Mouse (Mus musculus): ENCODE results near the gene Sh3gl2. TPM values are rescaled to one million over a fixed set of nuclear protein-coding genes. Genes with fewer than 3 reads are reported as not detected.

Gene Sh3gl2
- polyA plus RNA-seq, 1 experiment: not detected

- Histone ChIP-seq H3K27ac (ENCODE audit: insufficient read depth, low read depth, low read length) (no peak overlapping the region), H3K4me3 (ENCODE audit: insufficient read depth, low read length) (no peak overlapping the region), H3K4me1 (ENCODE audit: control insufficient read depth, insufficient read depth, low read length) (no peaks in the 10 kb centered on the region)
- no peak for TF ChIP-seq CTCF (IDR thresholded peaks at IDR 0.05; ENCODE audit: low read depth, low read length)
- no peak for TF ChIP-seq POLR2A (IDR thresholded peaks at IDR 0.05; ENCODE audit: borderline replicate concordance, low read depth, low read length)
Measured at GRCm38 (mm10) chr4:85289990-85290389, 85.1 kb downstream of the Sh3gl2 start.

- Histone ChIP-seq H3K4me1 (ENCODE audit: control insufficient read depth, insufficient read depth, low read length) (no peaks in the 10 kb centered on the region), H3K27ac (ENCODE audit: insufficient read depth, low read depth, low read length) (no peak overlapping the region), H3K4me3 (ENCODE audit: insufficient read depth, low read length) (no peak overlapping the region)
- no peak for TF ChIP-seq POLR2A (IDR thresholded peaks at IDR 0.05; ENCODE audit: borderline replicate concordance, low read depth, low read length)
- no peak for TF ChIP-seq CTCF (IDR thresholded peaks at IDR 0.05; ENCODE audit: low read depth, low read length)
Measured at GRCm38 (mm10) chr4:85291296-85291695, 86.4 kb downstream of the Sh3gl2 start.

GRCm38 (mm10) chr4:85293368-85293767 lies 88.4 kb downstream of the Sh3gl2 start:
- TF ChIP-seq POLR2A (IDR thresholded peaks at IDR 0.05; ENCODE audit: borderline replicate concordance, low read depth, low read length) (no peak), CTCF (IDR thresholded peaks at IDR 0.05; ENCODE audit: low read depth, low read length) (no peak)
- no peak overlapping the region for H3K27ac ChIP-seq (ENCODE audit: insufficient read depth, low read depth, low read length)
- no peaks in the 10 kb centered on the region for H3K4me1 ChIP-seq (ENCODE audit: control insufficient read depth, insufficient read depth, low read length)
- no peak overlapping the region for H3K4me3 ChIP-seq (ENCODE audit: insufficient read depth, low read length)

GRCm38 (mm10) chr4:85300610-85301405 lies 95.9 kb downstream of the Sh3gl2 start:
- TF ChIP-seq CTCF (IDR thresholded peaks at IDR 0.05; ENCODE audit: low read depth, low read length): no peak
- no peak for TF ChIP-seq POLR2A (IDR thresholded peaks at IDR 0.05; ENCODE audit: borderline replicate concordance, low read depth, low read length)
- H3K4me1 ChIP-seq (ENCODE audit: control insufficient read depth, insufficient read depth, low read length): no peaks in the 10 kb centered on the region
- no peak overlapping the region for H3K4me3 ChIP-seq (ENCODE audit: insufficient read depth, low read length)
- H3K27ac ChIP-seq (ENCODE audit: insufficient read depth, low read depth, low read length): no peak overlapping the region

- no peaks in the 10 kb centered on the region for H3K4me1 ChIP-seq (ENCODE audit: control insufficient read depth, insufficient read depth, low read length)
- no peak overlapping the region for H3K4me3 ChIP-seq (ENCODE audit: insufficient read depth, low read length)
- no peak overlapping the region for H3K27ac ChIP-seq (ENCODE audit: insufficient read depth, low read depth, low read length)
- no peak for TF ChIP-seq CTCF (IDR thresholded peaks at IDR 0.05; ENCODE audit: low read depth, low read length)
- no peak for TF ChIP-seq POLR2A (IDR thresholded peaks at IDR 0.05; ENCODE audit: borderline replicate concordance, low read depth, low read length)
Measured at GRCm38 (mm10) chr4:85305912-85306573, 101.1 kb downstream of the Sh3gl2 start.

- TF ChIP-seq POLR2A (IDR thresholded peaks at IDR 0.05; ENCODE audit: borderline replicate concordance, low read depth, low read length) (no peak), CTCF (IDR thresholded peaks at IDR 0.05; ENCODE audit: low read depth, low read length) (no peak)
- Histone ChIP-seq H3K27ac (ENCODE audit: insufficient read depth, low read depth, low read length) (no peak overlapping the region), H3K4me3 (ENCODE audit: insufficient read depth, low read length) (no peak overlapping the region), H3K4me1 (ENCODE audit: control insufficient read depth, insufficient read depth, low read length) (no peaks in the 10 kb centered on the region)
Measured at GRCm38 (mm10) chr4:85319092-85319491, 114.2 kb downstream of the Sh3gl2 start.

- no peaks in the 10 kb centered on the region for H3K4me1 ChIP-seq (ENCODE audit: control insufficient read depth, insufficient read depth, low read length)
- TF ChIP-seq POLR2A (IDR thresholded peaks at IDR 0.05; ENCODE audit: borderline replicate concordance, low read depth, low read length) (no peak), CTCF (IDR thresholded peaks at IDR 0.05; ENCODE audit: low read depth, low read length) (no peak)
- H3K27ac ChIP-seq (ENCODE audit: insufficient read depth, low read depth, low read length): no peak overlapping the region
- no peak overlapping the region for H3K4me3 ChIP-seq (ENCODE audit: insufficient read depth, low read length)
Measured at GRCm38 (mm10) chr4:85325454-85325853, 120.5 kb downstream of the Sh3gl2 start.

GRCm38 (mm10) chr4:85326052-85326451 lies 121.1 kb downstream of the Sh3gl2 start:
- Histone ChIP-seq H3K4me1 (ENCODE audit: control insufficient read depth, insufficient read depth, low read length) (no peaks in the 10 kb centered on the region), H3K4me3 (ENCODE audit: insufficient read depth, low read length) (no peak overlapping the region), H3K27ac (ENCODE audit: insufficient read depth, low read depth, low read length) (no peak overlapping the region)
- no peak for TF ChIP-seq CTCF (IDR thresholded peaks at IDR 0.05; ENCODE audit: low read depth, low read length)
- TF ChIP-seq POLR2A (IDR thresholded peaks at IDR 0.05; ENCODE audit: borderline replicate concordance, low read depth, low read length): no peak

- TF ChIP-seq POLR2A (IDR thresholded peaks at IDR 0.05; ENCODE audit: borderline replicate concordance, low read depth, low read length): no peak
- TF ChIP-seq CTCF (IDR thresholded peaks at IDR 0.05; ENCODE audit: low read depth, low read length): no peak
- no peak overlapping the region for H3K27ac ChIP-seq (ENCODE audit: insufficient read depth, low read depth, low read length)
- no peaks in the 10 kb centered on the region for H3K4me1 ChIP-seq (ENCODE audit: control insufficient read depth, insufficient read depth, low read length)
- no peak overlapping the region for H3K4me3 ChIP-seq (ENCODE audit: insufficient read depth, low read length)
Measured at GRCm38 (mm10) chr4:85334688-85335200, 129.8 kb downstream of the Sh3gl2 start.

GRCm38 (mm10) chr4:85336356-85336755 lies 131.4 kb downstream of the Sh3gl2 start:
- H3K4me3 ChIP-seq (ENCODE audit: insufficient read depth, low read length): no peak overlapping the region
- no peak overlapping the region for H3K27ac ChIP-seq (ENCODE audit: insufficient read depth, low read depth, low read length)
- TF ChIP-seq CTCF (IDR thresholded peaks at IDR 0.05; ENCODE audit: low read depth, low read length): no peak
- TF ChIP-seq POLR2A (IDR thresholded peaks at IDR 0.05; ENCODE audit: borderline replicate concordance, low read depth, low read length): no peak
- no peaks in the 10 kb centered on the region for H3K4me1 ChIP-seq (ENCODE audit: control insufficient read depth, insufficient read depth, low read length)
